Mouse (Mus musculus) MEL (cell line): ENCODE measurements around the gene Atp6v1b1.

Source experiments
- CHD2 ChIP-seq: IDR thresholded peaks from 2 replicates; pipeline ENCODE4 v1.6.1; 2011; ENCODE audit warnings: low read length, improper control_type of control experiment
- CTCF ChIP-seq, 3 experiments: IDR thresholded peaks in 2 of 3; conservative IDR thresholded peaks in 1 of 3; 2 replicates each; pipeline ENCODE4 v1.5.1; 2011 to 2012; ENCODE audit warnings: low read length in 3 of 3, low read depth in 2 of 3, mild to moderate bottlenecking in 2 of 3, improper control_type of control experiment in 1 of 3, inconsistent platforms in 1 of 3, mixed read lengths in 1 of 3, moderate library complexity in 1 of 3; ENCODE audit not compliant: control insufficient read depth in 1 of 3, insufficient read depth in 1 of 3, poor library complexity in 1 of 3, severe bottlenecking in 1 of 3
- EP300 ChIP-seq, 2 experiments: IDR thresholded peaks; 2 replicates each; pipeline ENCODE4 v1.6.1; 2011; ENCODE audit warnings: improper control_type of control experiment in 2 of 2, low read length in 2 of 2, low read depth in 1 of 2, mild to moderate bottlenecking in 1 of 2
- ETS1 ChIP-seq: IDR thresholded peaks from 2 replicates; pipeline ENCODE4 v1.6.1; 2012; ENCODE audit warnings: low read depth, mild to moderate bottlenecking, inconsistent platforms, low read length, improper control_type of control experiment, moderate library complexity
- MAX ChIP-seq: IDR thresholded peaks from 2 replicates; pipeline ENCODE4 v1.6.1; 2011; ENCODE audit warnings: low read length, improper control_type of control experiment
- POLR2A ChIP-seq, 2 experiments: IDR thresholded peaks; 2 replicates each; pipeline ENCODE4 v1.6.1; 2011 to 2012; ENCODE audit warnings: low read length in 2 of 2, mild to moderate bottlenecking in 2 of 2, control low read depth in 1 of 2, improper control_type of control experiment in 1 of 2, low read depth in 1 of 2, moderate library complexity in 1 of 2; ENCODE audit not compliant: control insufficient read depth in 1 of 2, insufficient read depth in 1 of 2, poor library complexity in 1 of 2
- RAD21 ChIP-seq: IDR thresholded peaks from 2 replicates; pipeline ENCODE4 v1.6.1; 2011; ENCODE audit warnings: mild to moderate bottlenecking, low read depth, low read length, improper control_type of control experiment
- TCF12 ChIP-seq: IDR thresholded peaks from 2 replicates; pipeline ENCODE4 v1.6.1; 2014; ENCODE audit warnings: low read depth, mild to moderate bottlenecking, inconsistent platforms, low read length, improper control_type of control experiment, moderate library complexity
- ZNF384 ChIP-seq: IDR thresholded peaks from 2 replicates; pipeline ENCODE4 v1.6.1; 2012; ENCODE audit warnings: low read depth, mild to moderate bottlenecking, inconsistent platforms, low read length, improper control_type of control experiment

DNA sequence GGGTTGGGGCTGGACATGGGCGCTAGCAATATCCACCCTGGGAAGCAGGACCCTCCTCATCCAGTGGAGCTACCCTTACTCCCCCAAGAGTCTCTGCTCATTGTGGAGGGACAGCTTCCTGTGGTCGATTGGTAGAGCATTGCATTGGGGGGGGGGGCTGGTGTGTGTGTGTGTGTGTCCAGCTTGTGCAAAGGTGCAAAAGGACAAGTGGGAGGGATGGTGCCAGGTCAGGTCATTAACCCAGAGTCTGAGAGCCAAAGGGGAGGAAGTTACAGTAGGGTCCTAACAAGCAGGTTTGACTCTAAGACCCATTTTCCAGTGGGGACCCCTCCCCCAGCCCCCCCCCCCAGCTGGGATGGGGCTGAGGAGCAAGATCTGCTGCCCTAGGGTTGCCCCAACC, 2.7 kb downstream of the Atp6v1b1 start:
- TF ChIP-seq MAX = no peak
- TF ChIP-seq CTCF (IDR thresholded peaks at IDR 0.05 in 2 of 3, conservative IDR thresholded peaks at IDR 0.05 in 1 of 3; ENCODE audit: control insufficient read depth in 1 of 3, insufficient read depth in 1 of 3, low read depth in 2 of 3, low read length in 3 of 3, poor library complexity in 1 of 3, severe bottlenecking in 1 of 3) = no peak
- no peak for TF ChIP-seq CHD2
- no peak for TF ChIP-seq ZNF384
- TF ChIP-seq POLR2A (IDR thresholded peaks at IDR 0.05; ENCODE audit: control insufficient read depth in 1 of 2, insufficient read depth in 1 of 2, low read depth in 1 of 2, low read length in 2 of 2, poor library complexity in 1 of 2) = no peak
- no peak for TF ChIP-seq TCF12
- no peak for TF ChIP-seq RAD21
- no peak for TF ChIP-seq EP300 (IDR thresholded peaks at IDR 0.05; ENCODE audit: low read depth in 1 of 2, low read length in 2 of 2)
- TF ChIP-seq ETS1 = no peak
